Mouse (Mus musculus) forebrain, embryonic 12.5 days (tissue): ENCODE results near the gene Gm4779. TPM values are rescaled to one million over a fixed set of nuclear protein-coding genes. Genes with fewer than 3 reads are reported as not detected.
"Not testable (repeated sequence)": the region's sequence is repeated elsewhere in the genome, so short reads cannot be mapped to it uniquely, and the experiment has no call there.

ENCODE experiments used
- ATAC-seq: fragments of 200-750 bp; cut with Nextera tagmentation; 2 replicates; pipeline ENCODE4 v1.8.0; 2017; ENCODE audit warnings: moderate TSS enrichment; ENCODE audit not compliant: low FRiP score
- H3K27ac ChIP-seq: fragments of 300-500 bp; sonication (generic); 2 replicates; pipeline ENCODE4 v1.5.1; 2016; ENCODE audit warnings: mild to moderate bottlenecking
- H3K27me3 ChIP-seq: fragments of 300-500 bp; sonication (generic); 2 replicates; pipeline ENCODE4 v1.6.1; 2016; ENCODE audit warnings: mild to moderate bottlenecking
- H3K36me3 ChIP-seq: fragments of 300-500 bp; sonication (generic); replicated peaks from 2 replicates; pipeline ENCODE4 v1.6.1; 2016; ENCODE audit warnings: mild to moderate bottlenecking
- H3K4me1 ChIP-seq: fragments of 300-500 bp; sonication (generic); 2 replicates; pipeline ENCODE4 v1.6.1; 2016
- H3K4me2 ChIP-seq: fragments of 300-500 bp; sonication (generic); 2 replicates; pipeline ENCODE4 v1.6.1; 2016; ENCODE audit warnings: mild to moderate bottlenecking, moderate library complexity
- H3K4me3 ChIP-seq: fragments of 300-500 bp; sonication (generic); replicated peaks from 2 replicates; pipeline ENCODE4 v1.5.1; 2016; ENCODE audit warnings: mild to moderate bottlenecking
- H3K9ac ChIP-seq: fragments of 300-500 bp; sonication (generic); 2 replicates; pipeline ENCODE4 v1.6.1; 2016; ENCODE audit warnings: mild to moderate bottlenecking
- H3K9me3 ChIP-seq: fragments of 300-500 bp; sonication (generic); 2 replicates; pipeline ENCODE4 v1.6.1; 2016
- WGBS: fragments of 180-500 bp; shearing (Covaris S2); methylation state at CpG from one replicate; pipeline ENCODE4 v1.1.7; 2016; 5-methylcytosine and 5-hydroxymethylcytosine counted together
- polyA plus RNA-seq: library from polyadenylated mRNA; unstranded; fragments of >200 nt; fragmentation: Nextera tagmentation; extraction: Ambion mirVana; gene quantifications from 2 replicates; pipeline ENCODE4 v1.2.1, GENCODE M21; 2016

The Gm4779 gene
- polyA plus RNA-seq: not detected in 2 replicates

DNA sequence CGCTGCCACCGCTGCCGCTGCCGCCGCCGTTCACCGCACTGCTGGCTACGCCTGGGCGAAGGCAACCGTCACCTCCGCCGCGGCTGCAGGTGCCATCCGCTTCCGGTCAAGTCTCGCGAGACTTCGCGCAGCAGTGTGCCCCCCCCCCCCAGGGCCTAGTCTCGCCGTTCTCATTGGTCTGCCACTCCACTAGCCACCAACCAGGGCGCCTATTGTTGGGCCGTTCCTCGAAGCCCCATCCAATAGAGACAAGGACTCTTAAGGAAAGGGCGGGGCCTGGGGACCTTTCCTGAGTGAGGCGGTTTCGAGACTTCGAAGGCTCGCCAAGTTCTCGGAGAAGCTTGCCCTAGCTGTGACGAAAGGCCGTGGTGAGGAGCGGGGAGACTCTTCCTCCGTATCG is at the start of gene Gm4779, which contains the start of gene 8030474K03Rik:
Gm4779 (minus strand) TSS at position 82 of the 400 bp plus-strand sequence.
8030474K03Rik (plus strand) TSS at position 315 of the 400 bp plus-strand sequence.
- no peak within 1 kb of the TSS for H3K9ac ChIP-seq
- no peak for ATAC-seq
- peaks cover 9% of the 10 kb centered on the region; the same call in 1 of the 2 replicates for H3K27me3 ChIP-seq
- no peaks in the 10 kb centered on the region for H3K4me1 ChIP-seq
- H3K36me3 ChIP-seq: no peaks in the 10 kb centered on the region
- WGBS: 96% methylated on average over 35 of the region's 35 CpGs
- no peaks in the 10 kb centered on the region for H3K9me3 ChIP-seq
- H3K27ac ChIP-seq: no peak within 1 kb of the TSS
- no peak within 1 kb of the TSS for H3K4me3 ChIP-seq
- H3K4me2 ChIP-seq: no peak within 1 kb of the TSS

DNA sequence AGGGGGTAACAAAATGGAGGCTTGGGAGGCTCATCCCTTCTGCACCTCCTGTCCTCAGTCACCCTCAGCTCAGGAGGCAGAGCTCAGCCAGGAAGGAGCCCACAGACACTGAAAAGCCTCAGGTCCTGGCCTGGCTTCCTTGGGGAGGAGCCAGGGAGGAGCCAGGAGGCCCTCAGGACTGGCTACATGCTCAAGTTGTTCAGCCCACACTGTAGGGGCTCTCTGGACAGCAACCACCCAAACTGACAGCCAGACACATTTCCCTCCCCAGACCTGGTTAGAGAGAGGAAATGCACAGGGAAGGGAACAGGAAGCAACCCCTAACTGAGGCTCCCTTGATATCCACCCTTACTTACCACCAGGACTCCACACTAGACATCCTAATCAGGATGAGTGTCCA is 25.8 kb upstream of the Gm4779 start:
- H3K27me3 ChIP-seq: peaks cover 44% of the 10 kb centered on the region
- not testable (repeated sequence) for H3K27ac ChIP-seq, ATAC-seq, H3K36me3 ChIP-seq, H3K9ac ChIP-seq, H3K4me3 ChIP-seq, H3K4me2 ChIP-seq, H3K4me1 ChIP-seq, H3K9me3 ChIP-seq

DNA sequence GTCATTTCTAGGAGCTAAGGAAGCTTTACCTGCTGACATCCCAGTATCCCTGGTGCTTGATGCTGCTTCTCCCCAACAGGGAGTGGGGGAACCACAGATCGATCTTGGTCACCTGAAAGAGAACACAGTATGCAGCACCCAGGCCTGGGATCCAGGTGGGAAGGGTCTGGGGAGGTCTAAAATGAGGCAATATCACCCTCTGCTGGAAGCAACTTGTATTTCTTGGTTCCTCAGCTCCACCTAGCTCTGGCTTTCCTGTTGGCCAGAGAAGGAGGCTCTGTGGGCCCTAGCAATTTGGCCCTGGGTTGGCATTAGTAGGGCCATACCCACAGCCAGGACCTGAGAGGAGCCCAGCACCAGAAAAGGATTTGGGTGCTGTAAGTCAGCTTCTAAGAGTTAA is 24.9 kb upstream of the Gm4779 start:
- ATAC-seq: no peak
- Histone ChIP-seq H3K27ac (no peak overlapping the region), H3K4me2 (no peak overlapping the region), H3K4me1 (no peaks in the 10 kb centered on the region), H3K27me3 (peaks cover 49% of the 10 kb centered on the region), H3K36me3 (no peaks in the 10 kb centered on the region), H3K4me3 (no peak overlapping the region), H3K9ac (no peak overlapping the region), H3K9me3 (no peaks in the 10 kb centered on the region)
- 73% methylated on average over 1 of the region's 1 CpGs for WGBS

DNA sequence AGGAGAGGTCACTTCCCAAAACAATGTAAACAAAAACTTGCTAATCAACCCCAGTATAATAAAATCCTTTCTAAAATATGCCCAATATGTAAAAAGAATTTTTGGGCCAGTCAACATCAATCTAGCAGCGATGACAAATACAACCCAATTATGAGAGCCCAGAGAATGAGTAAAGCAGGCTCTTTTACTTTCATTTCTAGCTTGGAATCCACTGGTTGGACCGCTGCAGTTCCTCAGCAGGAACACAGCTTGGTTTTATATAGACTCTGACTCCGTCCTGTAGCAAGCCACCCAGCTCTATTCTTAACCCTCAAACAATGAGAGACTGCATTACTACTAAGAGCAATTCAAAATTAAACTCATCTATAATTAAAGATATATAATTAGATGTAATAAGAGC is 17.5 kb upstream of the Gm4779 start:
- H3K4me2 ChIP-seq: no peak overlapping the region
- 55% methylated on average over 3 of the region's 3 CpGs for WGBS
- no peaks in the 10 kb centered on the region for H3K4me1 ChIP-seq
- H3K9me3 ChIP-seq: no peaks in the 10 kb centered on the region
- H3K27ac ChIP-seq: no peak overlapping the region
- no peaks in the 10 kb centered on the region for H3K36me3 ChIP-seq
- H3K4me3 ChIP-seq: no peak overlapping the region
- no peak for ATAC-seq
- peaks cover 14% of the 10 kb centered on the region for H3K27me3 ChIP-seq
- no peak overlapping the region for H3K9ac ChIP-seq

DNA sequence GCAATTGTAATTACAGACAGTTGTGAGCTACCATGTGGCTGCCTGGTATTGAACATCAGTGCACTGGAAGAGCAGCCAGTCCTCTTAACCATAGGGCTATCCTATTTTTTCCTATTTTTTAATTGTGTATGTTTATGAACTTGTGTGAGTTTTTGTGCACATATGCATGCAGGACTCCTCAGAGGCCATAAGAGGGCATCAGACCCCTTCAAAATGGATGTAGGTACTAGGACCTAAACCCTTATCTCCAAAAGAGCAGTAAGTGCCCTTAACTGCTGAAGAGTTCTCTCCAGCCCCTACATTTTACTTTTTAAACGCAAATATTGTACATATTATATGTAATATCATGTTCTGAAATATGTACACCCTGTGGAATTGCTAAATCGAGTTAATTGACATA is 11.3 kb upstream of the Gm4779 start:
- WGBS: 50% methylated on average over 2 of the region's 2 CpGs
- H3K4me1 ChIP-seq: no peaks in the 10 kb centered on the region
- no peaks in the 10 kb centered on the region for H3K9me3 ChIP-seq
- no peak overlapping the region for H3K4me3 ChIP-seq
- no peak for ATAC-seq
- no peak overlapping the region for H3K27ac ChIP-seq
- H3K27me3 ChIP-seq: peaks cover 13% of the 10 kb centered on the region
- no peak overlapping the region for H3K4me2 ChIP-seq
- no peak overlapping the region for H3K9ac ChIP-seq
- no peaks in the 10 kb centered on the region for H3K36me3 ChIP-seq

DNA sequence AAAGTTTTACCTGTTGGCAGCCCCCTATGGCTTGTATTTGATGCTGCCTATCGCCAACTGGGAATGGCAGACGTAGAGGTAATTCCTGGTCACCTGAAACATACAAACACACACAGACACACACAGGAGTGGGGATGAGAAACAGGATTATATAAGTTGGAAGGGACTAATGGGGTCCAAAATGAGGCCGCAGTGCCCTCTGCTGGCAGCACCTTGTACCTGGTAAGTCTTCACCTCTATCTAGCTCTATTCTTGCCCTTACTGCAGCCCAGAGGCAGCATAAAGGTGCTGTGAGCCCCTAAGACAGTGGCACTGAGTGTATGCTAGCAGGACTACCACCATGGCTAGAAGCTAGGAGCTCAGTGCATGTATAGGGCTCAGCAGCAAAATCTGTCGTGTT is 2.7 kb downstream of the Gm4779 start:
- H3K9me3 ChIP-seq: no peaks in the 10 kb centered on the region
- H3K4me2 ChIP-seq: no peak overlapping the region
- no peak overlapping the region for H3K27ac ChIP-seq
- H3K4me3 ChIP-seq: no peak overlapping the region
- H3K27me3 ChIP-seq: peaks cover 12% of the 10 kb centered on the region
- 43% methylated on average over 4 of the region's 4 CpGs for WGBS
- no peak overlapping the region for H3K9ac ChIP-seq
- H3K36me3 ChIP-seq: no peaks in the 10 kb centered on the region
- no peak for ATAC-seq
- H3K4me1 ChIP-seq: no peaks in the 10 kb centered on the region

DNA sequence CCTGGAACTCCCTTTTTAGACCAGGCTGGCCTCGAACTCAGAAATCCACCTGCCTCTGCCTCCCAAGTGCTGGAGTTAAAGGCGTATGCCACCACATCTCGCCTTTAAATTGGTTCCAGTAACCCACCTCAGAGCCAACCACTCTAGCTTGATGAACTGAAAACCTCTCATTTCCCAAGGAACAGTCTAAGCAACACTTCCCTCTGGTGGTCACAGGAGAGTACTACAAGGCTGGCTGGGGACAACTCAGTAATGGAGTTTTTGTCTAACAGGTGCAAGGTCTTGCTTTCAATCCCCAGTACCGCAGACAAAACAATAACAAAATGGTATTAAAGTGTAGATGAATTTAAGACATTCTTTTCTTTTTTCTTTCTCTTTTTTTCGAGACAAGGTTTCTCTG is 22.2 kb downstream of the Gm4779 start:
- Histone ChIP-seq H3K27ac (no peak overlapping the region), H3K9me3 (no peaks in the 10 kb centered on the region), H3K4me2 (no peak overlapping the region), H3K36me3 (no peaks in the 10 kb centered on the region), H3K4me3 (no peak overlapping the region), H3K27me3 (peaks cover 36% of the 10 kb centered on the region; the same call in 1 of the 2 replicates), H3K9ac (no peak overlapping the region), H3K4me1 (no peaks in the 10 kb centered on the region)
- no peak for ATAC-seq
- 40% methylated on average over 5 of the region's 5 CpGs for WGBS

DNA sequence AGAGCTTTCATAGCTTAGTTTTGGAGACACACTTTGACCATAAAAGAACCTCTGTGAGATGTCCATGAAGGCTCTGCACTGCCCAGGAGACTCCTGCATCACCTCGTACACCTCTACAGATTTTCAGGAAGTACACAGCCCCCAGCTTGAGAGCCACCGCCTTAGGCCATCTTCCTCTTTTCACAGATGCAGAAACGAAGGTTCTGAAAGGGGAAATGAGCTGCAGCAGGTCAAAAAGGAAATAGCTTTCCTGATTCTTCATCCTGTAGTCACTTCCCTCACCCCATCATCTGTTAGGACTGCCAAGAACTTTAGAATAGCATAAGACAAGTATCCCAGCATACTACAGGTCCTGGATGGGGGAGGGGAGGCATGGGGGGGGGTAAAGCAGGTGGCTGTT is 23.9 kb downstream of the Gm4779 start:
- Histone ChIP-seq H3K27ac (no peak overlapping the region), H3K9me3 (no peaks in the 10 kb centered on the region), H3K4me1 (no peaks in the 10 kb centered on the region), H3K27me3 (peaks cover 38% of the 10 kb centered on the region; the same call in 1 of the 2 replicates), H3K9ac (no peak overlapping the region), H3K4me3 (no peak overlapping the region), H3K4me2 (no peak overlapping the region), H3K36me3 (no peaks in the 10 kb centered on the region)
- WGBS: 66% methylated on average over 3 of the region's 3 CpGs
- no peak for ATAC-seq

DNA sequence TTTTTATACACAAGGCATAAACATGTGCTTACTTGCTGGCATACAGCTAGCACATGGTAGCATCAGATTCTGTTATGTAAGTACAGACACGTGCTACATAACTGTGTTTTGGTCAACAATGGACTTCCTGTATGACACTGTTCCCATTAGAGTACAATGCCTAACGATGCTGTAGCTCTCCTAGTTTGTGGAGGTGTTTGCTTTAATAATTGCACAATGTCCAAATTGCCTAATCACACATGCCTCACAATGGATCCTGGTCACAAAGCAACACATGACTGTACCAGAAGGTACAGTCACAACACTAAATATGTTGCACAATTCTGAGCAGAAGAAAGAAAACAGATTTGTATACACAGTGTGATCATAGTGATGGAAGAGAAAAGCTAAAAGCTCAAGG is 24.7 kb downstream of the Gm4779 start:
- no peaks in the 10 kb centered on the region for H3K36me3 ChIP-seq
- no peak overlapping the region for H3K9ac ChIP-seq
- no peaks in the 10 kb centered on the region for H3K9me3 ChIP-seq
- H3K27ac ChIP-seq: no peak overlapping the region
- H3K4me3 ChIP-seq: no peak overlapping the region
- H3K4me2 ChIP-seq: no peak overlapping the region
- ATAC-seq: no peak
- WGBS: 61% methylated on average over 2 of the region's 2 CpGs
- H3K4me1 ChIP-seq: no peaks in the 10 kb centered on the region
- peaks cover 34% of the 10 kb centered on the region; the same call in 1 of the 2 replicates for H3K27me3 ChIP-seq

DNA sequence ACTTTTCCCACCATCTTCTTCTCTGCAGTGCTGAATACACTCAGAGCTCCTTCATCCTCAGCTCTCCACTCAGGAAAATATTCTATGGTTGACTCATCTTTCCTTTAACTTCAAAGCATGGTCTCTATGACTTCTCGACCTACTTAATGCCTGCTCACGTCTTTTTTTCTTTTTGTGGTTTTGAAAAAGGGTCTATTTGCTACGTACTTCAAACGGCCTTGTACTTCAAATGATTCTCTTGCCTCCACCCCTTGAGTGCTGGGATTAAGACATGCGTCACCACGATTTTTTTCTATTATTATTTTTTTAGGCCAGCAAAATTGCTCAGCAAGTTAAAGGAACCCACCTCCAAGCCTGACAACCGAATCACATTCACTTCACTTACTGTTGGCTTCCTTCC is 26.9 kb downstream of the Gm4779 start:
- H3K27ac ChIP-seq: no peak overlapping the region
- no peak for ATAC-seq
- no peaks in the 10 kb centered on the region for H3K36me3 ChIP-seq
- H3K9me3 ChIP-seq: no peaks in the 10 kb centered on the region
- no peak overlapping the region for H3K4me3 ChIP-seq
- H3K27me3 ChIP-seq: peaks cover 36% of the 10 kb centered on the region; the same call in 1 of the 2 replicates
- no peak overlapping the region for H3K9ac ChIP-seq
- no peak overlapping the region for H3K4me2 ChIP-seq
- H3K4me1 ChIP-seq: no peaks in the 10 kb centered on the region
- WGBS: 72% methylated on average over 7 of the region's 7 CpGs

DNA sequence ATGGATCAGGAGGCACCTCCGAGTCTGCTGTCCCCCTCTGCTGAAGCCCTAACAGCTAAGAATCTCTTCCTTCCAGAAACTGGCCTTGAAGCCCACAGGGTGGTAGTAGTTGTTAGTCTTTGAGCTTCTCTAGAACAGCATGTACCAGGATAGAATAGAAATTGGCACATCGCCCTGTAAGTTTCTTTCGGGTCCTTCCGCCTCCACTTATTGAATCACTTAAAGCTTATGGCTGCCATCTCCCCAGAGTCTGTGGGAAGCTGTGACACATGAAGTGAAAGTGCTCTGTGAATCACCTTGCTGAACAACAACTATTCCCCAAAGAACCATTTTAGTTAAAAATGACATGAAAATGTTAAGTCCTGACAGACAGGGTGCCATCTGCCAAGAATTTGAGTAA is 29.1 kb downstream of the Gm4779 start:
- no peak overlapping the region for H3K9ac ChIP-seq
- 83% methylated on average over 4 of the region's 4 CpGs for WGBS
- no peaks in the 10 kb centered on the region for H3K9me3 ChIP-seq
- H3K36me3 ChIP-seq: no peaks in the 10 kb centered on the region
- no peak overlapping the region for H3K4me3 ChIP-seq
- H3K4me1 ChIP-seq: no peaks in the 10 kb centered on the region
- ATAC-seq: no peak
- H3K27me3 ChIP-seq: peaks cover 38% of the 10 kb centered on the region
- H3K27ac ChIP-seq: no peak overlapping the region
- no peak overlapping the region for H3K4me2 ChIP-seq

DNA sequence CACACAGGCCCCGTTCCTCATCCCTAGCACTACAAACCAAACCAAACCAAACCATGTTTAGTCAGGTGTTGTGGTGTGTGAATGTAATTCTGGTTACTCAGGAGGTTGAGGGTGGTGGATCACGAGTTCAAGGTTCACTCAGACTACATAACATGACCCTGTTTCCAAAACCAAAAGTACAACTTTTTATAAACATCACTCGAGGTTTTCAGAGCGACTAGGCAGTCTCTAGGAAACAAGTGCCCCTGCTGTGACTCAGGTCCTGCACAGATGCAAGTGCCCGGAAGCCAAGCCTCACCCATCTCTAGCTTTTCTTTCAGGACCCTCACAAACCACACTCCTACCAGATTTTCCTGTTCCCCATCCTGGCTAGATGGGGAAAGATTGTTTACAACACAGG is 29.6 kb downstream of the Gm4779 start:
- Histone ChIP-seq H3K9me3 (no peaks in the 10 kb centered on the region), H3K4me3 (no peak overlapping the region), H3K4me1 (no peaks in the 10 kb centered on the region), H3K27me3 (peaks cover 43% of the 10 kb centered on the region), H3K9ac (no peak overlapping the region), H3K27ac (no peak overlapping the region), H3K4me2 (no peak overlapping the region), H3K36me3 (no peaks in the 10 kb centered on the region)
- no peak for ATAC-seq
- WGBS: 76% methylated on average over 5 of the region's 5 CpGs

DNA sequence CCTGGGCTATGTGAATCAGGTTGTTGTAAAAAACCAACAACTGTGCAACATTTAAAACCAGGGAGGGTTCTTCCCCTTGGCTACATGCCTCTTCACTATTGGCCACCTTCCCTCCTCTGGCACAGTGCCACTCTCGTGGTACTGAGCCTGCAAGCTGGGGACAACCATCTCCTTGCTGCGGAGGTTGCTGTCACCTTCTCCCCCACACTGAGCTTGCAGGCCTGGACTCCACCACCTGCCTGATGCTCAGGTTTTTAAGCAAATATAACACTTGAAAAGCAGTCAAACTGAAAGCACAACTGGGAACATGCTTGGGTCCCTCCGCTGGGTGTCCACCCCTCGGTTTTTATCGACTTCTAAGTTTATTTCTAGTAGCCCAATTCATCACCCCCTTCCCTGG is 39.7 kb downstream of the Gm4779 start:
- Histone ChIP-seq H3K36me3 (no peaks in the 10 kb centered on the region), H3K9ac (no peak overlapping the region), H3K27ac (no peak overlapping the region), H3K4me2 (no peak overlapping the region), H3K9me3 (no peaks in the 10 kb centered on the region), H3K4me1 (no peaks in the 10 kb centered on the region), H3K4me3 (no peak overlapping the region), H3K27me3 (peaks cover 47% of the 10 kb centered on the region)
- no peak for ATAC-seq
- 71% methylated on average over 5 of the region's 5 CpGs for WGBS
